Mouse (Mus musculus): ENCODE measurements around the gene Glp2r. TPM values are rescaled to one million over a fixed set of nuclear protein-coding genes. Genes with fewer than 3 reads are reported as not detected.

The Glp2r gene
- polyA plus RNA-seq, 1 experiment from 2014 or later, result 0.13 TPM

- ATAC-seq (ENCODE audit: insufficient number of reproducible peaks, insufficient read depth, low FRiP score, low read depth), result no peak
- Histone ChIP-seq H3K9me3 (ENCODE audit: control insufficient read depth, low read depth, low read length) (no peaks in the 10 kb centered on the region), H3K27ac (ENCODE audit: low read length) (no peak overlapping the region), H3K27me3 (ENCODE audit: control insufficient read depth, insufficient read depth, low read length) (no peaks in the 10 kb centered on the region), H3K4me2 (replicated peaks; ENCODE audit: low read depth, low read length) (no peak overlapping the region), H3K9ac (replicated peaks; ENCODE audit: low read depth, low read length) (no peak overlapping the region), H3K36me3 (ENCODE audit: control insufficient read depth, insufficient read depth, low read length) (no peaks in the 10 kb centered on the region), H3K4me3 (ENCODE audit: low read depth, low read length) (no peak overlapping the region), H3K4me1 (ENCODE audit: control insufficient read depth, insufficient read depth, low read length) (no peaks in the 10 kb centered on the region; the same call in 1 of the 2 replicates)
- 81% methylated on average over 9 of the region's 9 CpGs for WGBS
Measured at GRCm38 (mm10) chr11:67653521-67654090, 117.3 kb downstream of the Glp2r start.

GRCm38 (mm10) chr11:67652893-67653255 lies 118.1 kb downstream of the Glp2r start:
- ATAC-seq (ENCODE audit: insufficient number of reproducible peaks, insufficient read depth, low FRiP score, low read depth), result no peak
- Histone ChIP-seq H3K9ac (replicated peaks; ENCODE audit: low read depth, low read length) (no peak overlapping the region), H3K9me3 (ENCODE audit: control insufficient read depth, low read depth, low read length) (no peaks in the 10 kb centered on the region), H3K27me3 (ENCODE audit: control insufficient read depth, insufficient read depth, low read length) (no peaks in the 10 kb centered on the region), H3K36me3 (ENCODE audit: control insufficient read depth, insufficient read depth, low read length) (no peaks in the 10 kb centered on the region), H3K27ac (ENCODE audit: low read length) (no peak overlapping the region), H3K4me2 (replicated peaks; ENCODE audit: low read depth, low read length) (no peak overlapping the region), H3K4me3 (ENCODE audit: low read depth, low read length) (no peak overlapping the region), H3K4me1 (ENCODE audit: control insufficient read depth, insufficient read depth, low read length) (no peaks in the 10 kb centered on the region; the same call in 1 of the 2 replicates)
- WGBS, result 44% methylated on average over 6 of the region's 6 CpGs

DNA sequence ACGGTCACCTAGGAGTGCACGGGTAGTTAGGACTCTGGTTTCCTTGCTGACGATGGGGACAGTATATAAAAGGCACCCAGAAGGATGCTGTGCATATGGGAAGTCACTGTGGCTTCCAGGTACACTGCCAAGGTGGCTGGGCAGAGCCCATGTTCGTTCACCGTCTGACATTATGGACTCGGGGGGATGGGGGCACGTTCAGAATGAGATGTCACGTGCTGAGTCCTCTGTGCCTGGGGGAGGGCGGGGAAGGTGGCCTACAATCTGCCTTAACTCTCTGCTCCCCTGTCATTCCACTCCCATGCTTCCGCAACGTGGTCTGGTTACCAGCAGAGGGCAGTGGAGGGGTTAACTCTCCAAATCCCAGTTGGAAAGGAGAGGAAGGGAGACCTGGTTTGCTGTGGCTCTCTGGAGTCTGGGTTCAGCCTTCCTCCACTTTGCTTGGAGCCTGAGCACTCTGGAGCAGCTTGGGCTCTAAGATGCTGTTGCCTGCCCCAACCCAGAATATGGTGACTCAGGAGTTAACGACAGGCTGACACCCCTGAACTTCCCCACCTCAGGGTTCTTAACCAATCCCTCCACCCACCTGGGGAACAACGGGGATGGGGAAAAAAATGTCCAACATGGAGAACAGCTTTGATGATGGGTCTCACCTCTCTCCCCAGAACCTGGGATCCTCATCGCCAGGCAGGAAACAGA lies 118.6 kb downstream of the Glp2r start:
- no peaks in the 10 kb centered on the region for H3K36me3 ChIP-seq (ENCODE audit: control insufficient read depth, insufficient read depth, low read length)
- WGBS, result 15% methylated on average over 14 of the region's 14 CpGs
- no peaks in the 10 kb centered on the region; the same call in 1 of the 2 replicates for H3K4me1 ChIP-seq (ENCODE audit: control insufficient read depth, insufficient read depth, low read length)
- no peaks in the 10 kb centered on the region for H3K27me3 ChIP-seq (ENCODE audit: control insufficient read depth, insufficient read depth, low read length)
- no peak overlapping the region for H3K9ac ChIP-seq (replicated peaks; ENCODE audit: low read depth, low read length)
- ATAC-seq (ENCODE audit: insufficient number of reproducible peaks, insufficient read depth, low FRiP score, low read depth), result no peak; the same call in 1 of the 2 replicates
- H3K27ac ChIP-seq (ENCODE audit: low read length), result no peak overlapping the region
- no peak overlapping the region for H3K4me2 ChIP-seq (replicated peaks; ENCODE audit: low read depth, low read length)
- no peaks in the 10 kb centered on the region for H3K9me3 ChIP-seq (ENCODE audit: control insufficient read depth, low read depth, low read length)
- H3K4me3 ChIP-seq (ENCODE audit: low read depth, low read length), result no peak overlapping the region

DNA sequence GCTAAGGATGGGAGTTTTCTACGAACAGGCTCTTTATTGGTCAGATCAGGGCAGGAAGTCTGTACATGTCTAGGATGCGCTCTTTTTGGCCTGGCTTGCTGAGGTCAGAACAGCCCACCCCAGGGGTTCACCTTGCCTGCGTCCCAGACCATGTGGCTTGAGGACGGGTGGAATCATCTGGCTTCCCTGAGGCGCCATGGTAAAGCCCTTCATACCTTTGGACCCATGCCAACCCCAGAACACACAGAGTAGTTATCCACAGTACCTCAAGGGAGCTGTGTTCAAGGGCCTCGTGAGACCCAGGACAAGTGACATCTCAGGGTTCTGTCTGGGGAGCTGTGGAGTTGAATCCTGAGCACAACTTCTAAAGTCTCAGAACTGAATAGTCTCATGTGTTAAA lies 119.2 kb downstream of the Glp2r start:
- 82% methylated on average over 6 of the region's 6 CpGs for WGBS

GRCm38 (mm10) chr11:67649971-67650707 lies 120.8 kb downstream of the Glp2r start:
- ATAC-seq (ENCODE audit: insufficient number of reproducible peaks, insufficient read depth, low FRiP score, low read depth), result no peak
- 55% methylated on average over 10 of the region's 10 CpGs for WGBS
- H3K27me3 ChIP-seq (ENCODE audit: control insufficient read depth, insufficient read depth, low read length), result no peaks in the 10 kb centered on the region

More for the DNA sequence above, 119.2 kb downstream of the Glp2r start:
- no peak overlapping the region for H3K9ac ChIP-seq (replicated peaks; ENCODE audit: low read depth, low read length)
- H3K27me3 ChIP-seq (ENCODE audit: control insufficient read depth, insufficient read depth, low read length), result no peaks in the 10 kb centered on the region
- no peak overlapping the region for H3K4me3 ChIP-seq (ENCODE audit: low read depth, low read length)
- no peaks in the 10 kb centered on the region; the same call in 1 of the 2 replicates for H3K4me1 ChIP-seq (ENCODE audit: control insufficient read depth, insufficient read depth, low read length)
- ATAC-seq (ENCODE audit: insufficient number of reproducible peaks, insufficient read depth, low FRiP score, low read depth), result no peak
- H3K27ac ChIP-seq (ENCODE audit: low read length), result no peak overlapping the region
- H3K36me3 ChIP-seq (ENCODE audit: control insufficient read depth, insufficient read depth, low read length), result no peaks in the 10 kb centered on the region
- H3K4me2 ChIP-seq (replicated peaks; ENCODE audit: low read depth, low read length), result no peak overlapping the region
- H3K9me3 ChIP-seq (ENCODE audit: control insufficient read depth, low read depth, low read length), result no peaks in the 10 kb centered on the region

DNA sequence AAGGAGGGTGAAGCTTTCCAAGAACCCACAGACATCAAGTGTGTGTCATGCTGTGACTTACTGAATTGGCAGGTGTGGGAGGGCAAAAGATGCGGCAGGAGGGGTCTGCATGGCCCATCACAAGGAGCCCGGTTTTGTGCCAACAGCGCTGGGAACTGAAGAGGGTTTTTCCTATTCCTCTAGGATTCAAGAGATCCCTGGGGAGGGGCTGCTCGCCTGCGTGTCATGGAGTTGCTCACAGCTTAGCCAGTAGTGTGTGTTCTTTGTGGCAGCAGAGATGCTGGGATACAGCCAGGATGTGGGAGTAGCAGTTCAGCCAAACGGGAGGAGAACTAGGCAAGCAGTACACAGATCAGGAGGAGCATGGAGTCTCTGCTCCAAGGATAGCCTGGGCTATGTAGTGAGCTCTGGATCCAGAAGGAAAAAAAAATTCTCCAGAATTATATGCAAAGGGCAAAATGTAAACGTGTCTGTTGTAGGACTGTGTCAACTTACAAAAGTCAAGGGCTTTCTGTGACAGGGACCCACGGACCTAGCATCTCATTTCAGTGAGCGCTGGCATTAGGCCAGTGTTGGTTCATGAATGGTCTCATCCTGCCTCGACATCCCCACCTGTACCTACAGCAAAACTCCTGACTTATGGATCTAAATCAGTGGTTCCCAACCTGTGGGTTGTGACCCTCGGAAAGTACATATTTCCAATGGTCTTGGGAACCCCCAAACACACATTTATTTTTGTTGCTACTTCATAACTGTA lies 122.1 kb downstream of the Glp2r start:
- no peaks in the 10 kb centered on the region; the same call in 1 of the 2 replicates for H3K4me1 ChIP-seq (ENCODE audit: control insufficient read depth, insufficient read depth, low read length)
- ATAC-seq (ENCODE audit: insufficient number of reproducible peaks, insufficient read depth, low FRiP score, low read depth), result no peak
- no peak overlapping the region for H3K4me3 ChIP-seq (ENCODE audit: low read depth, low read length)
- H3K9ac ChIP-seq (replicated peaks; ENCODE audit: low read depth, low read length), result no peak overlapping the region
- H3K36me3 ChIP-seq (ENCODE audit: control insufficient read depth, insufficient read depth, low read length), result no peaks in the 10 kb centered on the region
- no peak overlapping the region for H3K27ac ChIP-seq (ENCODE audit: low read length)
- H3K4me2 ChIP-seq (replicated peaks; ENCODE audit: low read depth, low read length), result no peak overlapping the region
- H3K27me3 ChIP-seq (ENCODE audit: control insufficient read depth, insufficient read depth, low read length), result no peaks in the 10 kb centered on the region
- WGBS, result 72% methylated on average over 11 of the region's 11 CpGs
- no peaks in the 10 kb centered on the region for H3K9me3 ChIP-seq (ENCODE audit: control insufficient read depth, low read depth, low read length)

More at GRCm38 (mm10) chr11:67649971-67650707, 120.8 kb downstream of the Glp2r start:
- H3K27ac ChIP-seq (ENCODE audit: low read length), result no peak overlapping the region
- H3K9me3 ChIP-seq (ENCODE audit: control insufficient read depth, low read depth, low read length), result no peaks in the 10 kb centered on the region
- H3K4me2 ChIP-seq (replicated peaks; ENCODE audit: low read depth, low read length), result no peak overlapping the region
- no peaks in the 10 kb centered on the region; the same call in 1 of the 2 replicates for H3K4me1 ChIP-seq (ENCODE audit: control insufficient read depth, insufficient read depth, low read length)
- H3K4me3 ChIP-seq (ENCODE audit: low read depth, low read length), result no peak overlapping the region
- H3K9ac ChIP-seq (replicated peaks; ENCODE audit: low read depth, low read length), result no peak overlapping the region
- H3K36me3 ChIP-seq (ENCODE audit: control insufficient read depth, insufficient read depth, low read length), result no peaks in the 10 kb centered on the region

- Histone ChIP-seq H3K9ac (replicated peaks; ENCODE audit: low read depth, low read length) (no peak overlapping the region), H3K27ac (ENCODE audit: low read length) (no peak overlapping the region), H3K4me1 (ENCODE audit: control insufficient read depth, insufficient read depth, low read length) (no peaks in the 10 kb centered on the region; the same call in 1 of the 2 replicates), H3K27me3 (ENCODE audit: control insufficient read depth, insufficient read depth, low read length) (no peaks in the 10 kb centered on the region), H3K36me3 (ENCODE audit: control insufficient read depth, insufficient read depth, low read length) (no peaks in the 10 kb centered on the region), H3K4me3 (ENCODE audit: low read depth, low read length) (no peak overlapping the region), H3K9me3 (ENCODE audit: control insufficient read depth, low read depth, low read length) (no peaks in the 10 kb centered on the region), H3K4me2 (replicated peaks; ENCODE audit: low read depth, low read length) (no peak overlapping the region)
- ATAC-seq (ENCODE audit: insufficient number of reproducible peaks, insufficient read depth, low FRiP score, low read depth), result no peak
- WGBS, result 27% methylated on average over 5 of the region's 5 CpGs
Measured at GRCm38 (mm10) chr11:67647745-67648144, 123.2 kb downstream of the Glp2r start.

DNA sequence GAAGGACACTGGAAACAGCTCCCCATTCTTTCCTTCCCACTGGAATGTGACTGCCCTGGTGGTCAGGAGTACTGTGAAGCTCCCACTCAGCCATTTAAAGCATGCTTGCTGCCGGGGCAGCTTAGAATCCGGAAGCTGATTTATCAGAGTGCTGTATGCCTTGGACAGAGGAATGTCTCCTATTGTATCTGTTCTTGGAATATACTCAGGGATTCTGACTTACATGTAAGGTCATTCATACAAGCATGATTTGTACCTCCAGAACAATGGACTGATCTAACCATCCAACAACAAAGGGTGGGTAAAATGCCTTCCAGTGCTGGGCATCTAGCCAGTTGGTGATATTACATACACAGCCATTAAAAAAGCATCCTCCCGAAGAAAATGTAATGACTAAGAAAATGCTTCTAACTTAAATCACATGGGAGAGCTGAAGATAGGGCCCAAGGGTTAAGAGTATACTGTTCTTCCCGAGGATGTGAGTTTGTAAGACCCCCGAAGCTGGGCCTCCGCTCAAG lies 126.3 kb downstream of the Glp2r start:
- H3K27me3 ChIP-seq (ENCODE audit: control insufficient read depth, insufficient read depth, low read length), result no peaks in the 10 kb centered on the region
- 73% methylated on average over 6 of the region's 6 CpGs for WGBS
- no peak for ATAC-seq (ENCODE audit: insufficient number of reproducible peaks, insufficient read depth, low FRiP score, low read depth)
- H3K27ac ChIP-seq (ENCODE audit: low read length), result no peak overlapping the region
- no peaks in the 10 kb centered on the region for H3K9me3 ChIP-seq (ENCODE audit: control insufficient read depth, low read depth, low read length)
- H3K9ac ChIP-seq (replicated peaks; ENCODE audit: low read depth, low read length), result no peak overlapping the region
- no peaks in the 10 kb centered on the region for H3K4me1 ChIP-seq (ENCODE audit: control insufficient read depth, insufficient read depth, low read length)
- H3K36me3 ChIP-seq (ENCODE audit: control insufficient read depth, insufficient read depth, low read length), result no peaks in the 10 kb centered on the region
- H3K4me3 ChIP-seq (ENCODE audit: low read depth, low read length), result no peak overlapping the region
- no peak overlapping the region for H3K4me2 ChIP-seq (replicated peaks; ENCODE audit: low read depth, low read length)
